Mouse (Mus musculus) erythroblast, embryonic 14.5 days (primary cell): ENCODE measurements around the gene Zfand6. TPM values are rescaled to one million over a fixed set of nuclear protein-coding genes. Genes with fewer than 3 reads are reported as not detected.

Experiments
- H3K27me3 ChIP-seq: 2 replicates; pipeline ENCODE4 v1.6.1; 2012; ENCODE audit warnings: inconsistent platforms; ENCODE audit not compliant: control insufficient read depth
- H3K36me3 ChIP-seq: 2 replicates; pipeline ENCODE4 v1.6.1; 2012; ENCODE audit warnings: mild to moderate bottlenecking, inconsistent platforms; ENCODE audit not compliant: control insufficient read depth
- H3K4me1 ChIP-seq: 2 replicates; pipeline ENCODE4 v1.6.1; 2012; ENCODE audit warnings: inconsistent platforms; ENCODE audit not compliant: control insufficient read depth
- H3K4me3 ChIP-seq: replicated peaks from 2 replicates; pipeline ENCODE3; 2012; ENCODE audit warnings: moderate library complexity, mild to moderate bottlenecking, inconsistent platforms
- H3K9me3 ChIP-seq: 2 replicates; pipeline ENCODE4 v1.6.1; 2012; ENCODE audit warnings: low read length, inconsistent platforms, mixed read lengths; ENCODE audit not compliant: control insufficient read depth
- GATA1 ChIP-seq: IDR thresholded peaks from 2 replicates; pipeline ENCODE4 v1.6.1; 2012; ENCODE audit warnings: low read length, inconsistent platforms, mixed read lengths
- TAL1 ChIP-seq: IDR thresholded peaks from 3 replicates; pipeline ENCODE4 v1.6.1; 2012; ENCODE audit warnings: low read length, inconsistent platforms, mixed read lengths
- polyA plus RNA-seq: library from polyadenylated mRNA; stranded (reverse); fragments of >175 nt; gene quantifications from 2 replicates; pipeline ENCODE4 v1.2.3, GENCODE M21; 2012

The Zfand6 gene
- polyA plus RNA-seq, 1 experiment: 10.1 TPM

DNA sequence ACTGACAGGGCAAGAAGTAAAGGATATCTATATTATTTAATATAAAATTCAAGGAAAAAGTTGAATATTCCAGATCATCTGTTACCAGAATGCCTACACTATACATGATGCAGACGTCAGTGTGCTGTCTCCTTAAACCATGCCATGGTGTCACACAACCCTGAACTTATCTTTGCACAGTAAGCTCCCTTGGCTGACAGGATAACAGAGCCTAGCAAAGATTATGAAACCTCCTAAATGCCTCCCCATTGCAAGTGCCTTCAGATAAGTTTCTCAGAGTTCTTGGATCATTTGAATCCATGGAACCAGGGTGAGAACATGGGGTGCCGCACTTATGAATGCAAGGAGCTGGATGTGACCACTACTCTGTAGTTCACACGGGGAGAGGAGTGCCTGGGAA lies 57.9 kb downstream of the Zfand6 start:
- Histone ChIP-seq H3K4me3 (peak overlapping the region; percentile 18), H3K4me1 (peaks cover 48% of the 10 kb centered on the region), H3K36me3 (peaks cover 58% of the 10 kb centered on the region), H3K27me3 (no peaks in the 10 kb centered on the region), H3K9me3 (no peaks in the 10 kb centered on the region)
- TF ChIP-seq GATA1 (peak; percentile 40; the same call in 1 of the 2 replicates), TAL1 (peak; percentile 33; the same call in 1 of the 3 replicates)

- Histone ChIP-seq H3K9me3 (no peaks in the 10 kb centered on the region), H3K36me3 (peaks cover 72% of the 10 kb centered on the region), H3K4me3 (no peak overlapping the region), H3K27me3 (no peaks in the 10 kb centered on the region), H3K4me1 (peaks cover 6% of the 10 kb centered on the region)
- TF ChIP-seq TAL1 (no peak), GATA1 (no peak)
These were observed 66.0 kb downstream of the Zfand6 start for GRCm38 (mm10) chr7:84623718-84624117.

- H3K9me3 ChIP-seq: no peaks in the 10 kb centered on the region
- TF ChIP-seq TAL1: no peak
- no peak for TF ChIP-seq GATA1
- peaks cover 6% of the 10 kb centered on the region for H3K4me1 ChIP-seq
- no peaks in the 10 kb centered on the region for H3K27me3 ChIP-seq
- H3K36me3 ChIP-seq: peaks cover 94% of the 10 kb centered on the region
- H3K4me3 ChIP-seq: no peak overlapping the region
These were observed 68.8 kb downstream of the Zfand6 start for GRCm38 (mm10) chr7:84620956-84621355.

- no peaks in the 10 kb centered on the region for H3K9me3 ChIP-seq
- no peak for TF ChIP-seq TAL1
- no peak for TF ChIP-seq GATA1
- H3K4me3 ChIP-seq: no peak overlapping the region
- peaks cover 96% of the 10 kb centered on the region for H3K36me3 ChIP-seq
- H3K4me1 ChIP-seq: peaks cover 6% of the 10 kb centered on the region
- H3K27me3 ChIP-seq: no peaks in the 10 kb centered on the region
These were observed 70.8 kb downstream of the Zfand6 start for GRCm38 (mm10) chr7:84618951-84619350.

DNA sequence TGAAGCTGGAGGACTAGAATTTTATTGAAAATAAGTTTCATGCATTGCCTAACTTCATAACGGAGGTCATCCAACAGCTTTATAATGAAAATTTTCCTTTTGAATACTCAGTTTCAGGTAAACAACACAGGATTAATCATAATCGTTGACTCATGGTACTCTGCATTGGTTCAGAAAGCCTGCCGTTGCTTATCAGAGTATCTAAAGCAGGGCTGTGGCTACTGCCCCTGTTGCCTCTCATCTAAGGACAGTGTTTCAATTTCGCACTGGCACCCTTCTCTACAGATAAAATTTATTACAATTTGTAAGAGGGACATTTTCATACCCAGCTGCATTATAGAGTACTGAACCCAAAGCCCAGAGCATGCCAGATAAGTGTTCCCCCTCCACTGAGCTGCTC lies 77.3 kb downstream of the Zfand6 start:
- peaks cover 12% of the 10 kb centered on the region for H3K4me1 ChIP-seq
- H3K27me3 ChIP-seq: no peaks in the 10 kb centered on the region
- TF ChIP-seq TAL1 (no peak), GATA1 (no peak)
- peaks cover 57% of the 10 kb centered on the region for H3K36me3 ChIP-seq
- H3K4me3 ChIP-seq: no peak overlapping the region
- H3K9me3 ChIP-seq: no peaks in the 10 kb centered on the region

- H3K4me1 ChIP-seq: peaks cover 18% of the 10 kb centered on the region
- H3K4me3 ChIP-seq: no peak overlapping the region
- H3K27me3 ChIP-seq: no peaks in the 10 kb centered on the region
- H3K36me3 ChIP-seq: peaks cover 48% of the 10 kb centered on the region
- H3K9me3 ChIP-seq: no peaks in the 10 kb centered on the region
- no peak for TF ChIP-seq TAL1
- no peak for TF ChIP-seq GATA1
These were observed 78.2 kb downstream of the Zfand6 start for GRCm38 (mm10) chr7:84611609-84612008.

- Histone ChIP-seq H3K27me3 (no peaks in the 10 kb centered on the region), H3K36me3 (peaks cover 7% of the 10 kb centered on the region), H3K4me1 (peaks cover 29% of the 10 kb centered on the region), H3K9me3 (no peaks in the 10 kb centered on the region), H3K4me3 (peak within 1 kb of the TSS; percentile 79)
- TF ChIP-seq TAL1 (no peak), GATA1 (no peak)
These were observed 83.4 kb downstream of the Zfand6 start, which contains the start of gene Fah for GRCm38 (mm10) chr7:84606293-84606749. Fah (minus strand) TSS chr7:84606722.

GRCm38 (mm10) chr7:84605704-84606292 lies 84.0 kb downstream of the Zfand6 start:
- Histone ChIP-seq H3K27me3 (no peaks in the 10 kb centered on the region), H3K4me1 (peaks cover 29% of the 10 kb centered on the region), H3K36me3 (peaks cover 5% of the 10 kb centered on the region), H3K4me3 (peak overlapping the region; percentile 79), H3K9me3 (no peaks in the 10 kb centered on the region)
- TF ChIP-seq TAL1 (no peak), GATA1 (no peak)

GRCm38 (mm10) chr7:84605033-84605687 lies 84.6 kb downstream of the Zfand6 start:
- peaks cover 29% of the 10 kb centered on the region for H3K4me1 ChIP-seq
- no peaks in the 10 kb centered on the region for H3K9me3 ChIP-seq
- H3K36me3 ChIP-seq: peaks cover 2% of the 10 kb centered on the region; the same call in 1 of the 2 replicates
- H3K4me3 ChIP-seq: peak overlapping the region; percentile 79
- no peaks in the 10 kb centered on the region for H3K27me3 ChIP-seq
- TF ChIP-seq GATA1 (no peak), TAL1 (no peak)
